Mouse (Mus musculus) layer of hippocampus, postnatal 14 days (tissue): ENCODE measurements around the gene Triobp. TPM values are rescaled to one million over a fixed set of nuclear protein-coding genes. Genes with fewer than 3 reads are reported as not detected.
A peak's percentile ranks its signal among the peaks of the same experiment; 100 is the strongest.

Experiments
- DNase-seq, 2 experiments: peaks; one replicate each; pipeline ENCODE4 v3.0.0; 2021 to 2022; ENCODE audit warnings: low spot score in 2 of 2, mixed read lengths in 1 of 2
- total RNA-seq, 2 experiments: library from RNA; stranded (reverse); gene quantifications; 2 replicates each; pipeline ENCODE4 v1.2.3; 2021

The Triobp gene
- total RNA-seq, 2 experiments from 2014 or later, result 19.3 to 21.1 TPM

DNA sequence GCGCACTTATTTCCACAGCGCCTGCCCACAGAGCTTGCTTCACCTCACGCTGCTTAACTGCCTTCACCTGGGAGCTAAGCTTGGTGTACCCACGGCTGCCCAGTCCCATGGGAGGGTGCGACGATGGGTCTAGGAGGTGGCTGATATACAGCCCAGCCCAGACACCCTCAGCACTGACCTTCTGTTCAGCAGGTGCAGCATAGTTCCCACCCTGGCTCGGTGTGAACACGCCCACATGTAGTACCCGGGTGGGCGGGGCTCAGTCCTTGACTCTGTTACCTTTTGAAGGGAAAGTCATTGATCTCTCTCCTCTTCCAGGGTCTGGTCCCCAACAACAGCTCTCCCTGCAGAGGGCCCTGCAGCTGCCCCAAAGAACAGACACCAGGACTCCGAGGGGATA, 12.0 kb downstream of the Triobp start:
- no peak for DNase-seq

DNA sequence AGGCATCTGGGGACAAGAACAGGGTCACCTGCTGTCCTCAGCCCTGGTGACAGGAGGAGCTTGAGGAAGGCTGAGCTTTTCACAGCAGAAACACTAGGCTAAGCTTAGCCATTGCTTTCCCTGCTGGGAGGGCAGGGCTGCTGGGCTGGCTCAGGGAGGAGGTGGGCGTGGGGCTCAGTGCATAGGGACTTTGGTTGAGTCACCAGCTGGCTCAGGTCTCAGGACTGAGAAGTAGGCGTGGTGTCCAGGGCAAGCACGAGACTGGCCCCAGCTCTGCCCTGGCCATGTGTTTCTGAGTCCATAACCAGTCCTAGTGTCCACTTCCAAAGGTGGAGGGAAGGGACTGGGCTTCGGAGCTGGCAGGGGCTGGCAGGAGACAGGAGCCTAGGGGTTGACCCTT, 12.6 kb downstream of the Triobp start:
- no peak for DNase-seq

DNA sequence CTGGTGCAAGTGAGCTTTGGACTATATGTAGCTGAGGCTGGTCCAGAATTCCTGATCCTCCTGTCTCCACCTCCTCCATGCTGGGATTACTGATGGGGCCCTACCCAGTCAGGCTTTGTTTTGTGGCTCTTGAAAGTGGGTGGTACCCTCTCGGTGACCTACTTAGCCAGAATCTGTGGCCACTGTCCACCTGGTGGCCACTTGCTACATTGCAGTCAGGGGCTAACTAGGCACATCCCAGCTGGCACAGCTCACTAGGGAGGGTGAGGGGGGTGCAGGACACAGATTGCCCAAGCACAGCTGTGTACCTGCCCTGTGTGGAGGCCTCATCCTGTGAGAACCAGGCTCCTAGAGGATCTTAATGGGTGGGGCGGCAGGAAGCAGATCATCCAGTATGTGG, 15.4 kb downstream of the Triobp start:
- peak in 1 of 2 experiments; percentile 41 for DNase-seq

DNA sequence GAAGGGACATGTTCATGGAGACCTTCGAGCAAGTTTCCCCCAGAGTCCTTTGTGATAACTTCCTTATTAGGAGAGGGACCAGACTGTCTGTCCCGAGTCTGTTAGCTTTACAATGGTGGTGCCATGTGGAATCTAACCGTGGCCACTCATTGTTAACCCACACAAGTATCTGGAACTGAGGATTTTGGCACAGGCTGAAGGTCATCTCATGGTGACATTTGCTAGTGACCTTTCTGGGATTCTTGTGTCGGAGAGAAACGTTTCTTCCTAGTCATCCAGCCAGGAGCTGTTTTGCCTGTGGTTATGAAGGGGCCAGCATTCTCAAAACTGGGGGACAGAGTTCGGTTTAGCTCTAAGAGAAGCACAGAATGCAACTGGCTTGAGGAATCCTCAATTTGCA, 24.1 kb downstream of the Triobp start:
- DNase-seq, result no peak

DNA sequence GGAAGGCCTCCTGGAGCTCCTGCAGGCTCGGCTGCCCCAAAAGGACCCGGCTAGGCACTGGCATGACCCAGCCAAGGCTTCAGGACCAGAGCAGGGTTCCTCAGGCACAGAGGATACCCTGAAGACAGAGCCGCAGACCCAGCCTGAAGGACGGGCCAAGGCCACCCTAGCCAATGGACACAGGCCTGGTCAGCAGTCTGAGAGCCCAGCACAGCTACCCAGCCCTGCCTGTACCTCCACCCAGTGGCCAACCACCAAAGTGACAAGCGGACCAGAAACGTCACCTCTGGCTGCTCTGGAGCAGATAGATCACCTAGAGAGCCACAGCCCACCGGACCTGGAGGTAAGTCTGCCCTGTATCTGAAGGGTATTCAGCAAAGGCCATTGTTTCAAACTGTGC, 26.4 kb downstream of the Triobp start:
- DNase-seq, result no peak

DNA sequence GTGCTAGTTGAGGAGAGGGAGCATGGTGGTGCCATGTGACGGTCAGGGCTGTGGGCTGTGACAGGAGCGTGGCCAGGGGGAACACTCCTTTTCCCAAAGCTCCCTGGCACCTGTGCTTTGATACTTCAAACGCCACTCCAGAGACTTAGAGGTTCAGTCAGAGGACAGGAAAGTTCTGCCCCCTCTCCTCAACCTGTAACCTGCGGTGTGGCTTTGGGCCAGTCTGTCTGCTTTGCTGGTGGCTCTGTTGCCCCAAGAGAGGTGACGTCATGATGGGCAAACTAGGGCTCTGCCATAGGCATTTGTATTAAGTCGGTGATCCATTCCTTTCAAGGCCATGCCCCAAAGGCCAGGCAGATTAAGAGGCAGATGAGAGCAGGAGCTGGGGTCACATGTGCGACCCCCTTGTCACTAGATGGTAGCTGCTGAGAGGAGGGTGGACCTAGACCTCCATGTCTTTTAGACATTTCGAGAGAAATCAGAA, 30.2 kb downstream of the Triobp start:
- no peak for DNase-seq

DNA sequence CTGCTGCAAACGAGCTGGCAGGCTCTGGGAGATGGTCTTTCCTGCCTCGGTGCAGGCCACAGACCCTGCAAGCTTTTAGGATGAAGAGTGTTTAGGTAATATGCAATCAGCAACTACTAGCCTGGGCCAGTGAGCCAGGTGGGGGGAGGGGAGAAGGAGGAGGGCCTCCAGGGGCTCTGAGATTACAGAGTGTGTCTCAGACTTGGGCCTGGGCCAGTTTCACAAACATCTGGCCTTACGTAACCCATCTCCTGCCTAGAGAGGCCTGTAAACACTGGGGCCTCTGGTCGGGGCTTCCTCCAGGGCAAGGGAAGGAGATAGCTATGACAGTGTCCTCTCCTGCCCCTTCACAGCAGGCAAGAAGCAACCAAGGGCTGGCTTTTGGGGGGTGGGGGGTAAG, 31.4 kb downstream of the Triobp start:
- no peak for DNase-seq

DNA sequence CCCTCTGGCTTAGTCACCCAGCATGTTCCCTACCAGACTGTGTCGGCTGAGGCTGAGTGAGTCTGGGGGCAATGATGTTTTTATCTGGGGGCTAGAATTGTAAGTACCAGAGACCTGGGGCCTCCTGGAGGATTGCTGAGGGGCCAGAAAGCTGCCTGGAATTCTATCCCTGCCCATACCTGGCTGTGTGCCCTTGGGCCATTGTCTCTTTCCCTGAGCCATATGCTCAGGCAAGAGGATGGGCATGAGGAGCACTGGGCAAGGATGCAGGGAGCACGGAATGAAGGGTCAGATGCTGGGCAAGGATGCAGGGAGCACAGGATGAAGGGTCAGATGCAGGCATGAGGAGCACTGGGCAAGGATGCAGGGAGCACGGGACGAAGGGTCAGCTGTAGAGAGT, 32.6 kb downstream of the Triobp start:
- no peak for DNase-seq

DNA sequence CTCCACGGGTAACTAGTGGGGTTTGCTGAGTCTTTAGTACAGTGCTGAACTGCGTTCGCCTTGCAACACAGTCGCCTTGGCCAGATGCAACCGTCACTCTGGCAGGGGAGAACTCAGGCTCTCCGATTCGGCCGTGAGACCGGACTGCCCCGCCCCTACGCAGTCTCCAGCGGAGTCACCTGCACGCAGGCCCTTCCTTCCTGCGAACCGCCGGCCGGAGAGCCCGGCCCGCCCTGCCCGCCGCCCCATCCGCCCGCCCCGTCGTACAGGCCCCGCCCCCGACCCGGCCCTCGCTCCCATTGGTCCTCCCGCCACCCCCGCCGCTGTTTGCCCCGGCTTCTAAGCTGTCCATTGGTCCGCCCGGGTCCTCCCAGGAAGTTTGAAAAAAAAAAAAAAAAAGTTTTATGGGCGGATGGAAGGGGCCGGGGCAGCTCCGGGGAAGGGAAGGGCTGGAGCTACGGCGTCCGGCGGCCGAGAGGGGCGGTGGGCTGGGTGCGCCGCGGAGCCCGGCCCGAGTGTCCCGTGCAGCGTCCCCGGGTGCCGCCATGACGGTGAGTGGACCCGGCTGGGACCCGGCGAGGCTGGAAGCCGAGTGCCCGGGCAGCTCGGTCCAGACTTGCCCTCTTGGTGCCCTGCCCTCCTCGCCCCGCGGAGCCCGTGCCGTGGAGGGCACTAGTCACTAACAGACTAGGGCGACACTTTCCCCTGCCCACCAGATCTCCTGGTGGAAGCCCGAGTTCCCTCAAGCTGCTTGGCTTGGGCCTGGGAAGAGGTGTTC, 35.3 kb downstream of the Triobp start:
- DNase-seq, result peak; percentile 35 to 60

DNA sequence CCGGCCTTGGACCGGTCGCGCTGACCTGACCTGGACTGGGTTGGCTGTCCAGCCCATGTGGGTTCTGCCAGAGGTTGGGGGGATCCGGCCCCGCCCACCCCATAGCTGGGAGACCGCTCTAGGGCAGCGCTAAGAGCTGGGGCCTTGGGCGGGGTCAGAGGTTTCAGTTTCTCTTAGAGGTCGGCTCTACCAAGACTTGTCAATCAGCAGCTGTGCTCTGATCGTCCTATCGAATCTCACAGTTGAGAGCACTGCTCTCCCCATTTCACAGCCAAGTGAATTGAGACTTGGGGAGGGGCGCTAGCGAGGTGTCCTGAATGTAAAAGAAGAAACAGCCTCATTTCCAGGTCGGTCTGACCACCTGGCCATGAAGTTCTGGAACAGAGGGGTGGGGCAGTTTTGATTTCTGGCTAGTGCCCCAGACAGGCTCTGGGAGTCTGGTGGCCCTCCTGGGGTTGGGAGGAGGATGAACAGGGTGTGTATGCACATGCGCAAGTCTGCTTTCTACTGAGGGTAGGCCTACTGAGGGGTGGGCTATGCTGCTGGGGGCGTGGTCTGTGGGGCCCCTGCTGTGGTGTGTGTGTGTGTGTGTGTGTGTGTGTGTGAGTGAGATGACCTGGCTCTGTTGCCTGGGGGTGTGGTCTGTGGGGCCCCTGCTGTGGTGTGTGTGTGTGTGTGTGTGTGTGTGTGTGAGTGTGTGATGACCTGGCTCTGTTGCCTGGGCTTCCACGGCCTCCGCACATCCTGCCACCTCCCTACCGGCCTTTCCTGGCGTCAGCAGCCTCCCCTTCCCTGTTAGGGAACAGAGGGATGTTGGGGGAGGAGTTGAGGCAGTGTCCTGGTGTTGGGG, 36.1 kb downstream of the Triobp start:
- no peak for DNase-seq

DNA sequence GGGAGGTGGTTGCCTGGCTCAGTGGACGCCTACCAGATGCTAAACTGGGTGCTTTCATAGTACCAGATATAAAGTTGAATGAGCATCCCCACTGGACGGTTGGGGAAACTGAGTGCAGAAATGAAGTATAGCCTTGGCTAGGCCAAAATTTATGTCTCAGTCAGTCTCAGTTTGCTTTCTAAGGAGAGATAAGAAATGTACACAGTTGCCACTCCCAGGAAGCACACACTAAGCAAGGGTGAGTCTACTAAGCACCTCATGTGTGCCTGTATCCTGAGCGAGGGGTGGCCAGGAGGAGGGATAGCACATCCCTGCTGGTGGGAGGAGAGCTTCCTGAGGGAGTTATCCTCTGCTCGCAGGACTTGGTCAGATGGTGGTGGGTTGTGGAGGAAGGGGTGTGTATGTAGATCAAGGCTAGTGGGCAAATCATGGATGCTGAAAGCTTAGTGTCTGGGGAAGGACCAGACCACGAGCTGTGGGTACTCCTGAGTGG, 36.8 kb downstream of the Triobp start:
- no peak for DNase-seq

DNA sequence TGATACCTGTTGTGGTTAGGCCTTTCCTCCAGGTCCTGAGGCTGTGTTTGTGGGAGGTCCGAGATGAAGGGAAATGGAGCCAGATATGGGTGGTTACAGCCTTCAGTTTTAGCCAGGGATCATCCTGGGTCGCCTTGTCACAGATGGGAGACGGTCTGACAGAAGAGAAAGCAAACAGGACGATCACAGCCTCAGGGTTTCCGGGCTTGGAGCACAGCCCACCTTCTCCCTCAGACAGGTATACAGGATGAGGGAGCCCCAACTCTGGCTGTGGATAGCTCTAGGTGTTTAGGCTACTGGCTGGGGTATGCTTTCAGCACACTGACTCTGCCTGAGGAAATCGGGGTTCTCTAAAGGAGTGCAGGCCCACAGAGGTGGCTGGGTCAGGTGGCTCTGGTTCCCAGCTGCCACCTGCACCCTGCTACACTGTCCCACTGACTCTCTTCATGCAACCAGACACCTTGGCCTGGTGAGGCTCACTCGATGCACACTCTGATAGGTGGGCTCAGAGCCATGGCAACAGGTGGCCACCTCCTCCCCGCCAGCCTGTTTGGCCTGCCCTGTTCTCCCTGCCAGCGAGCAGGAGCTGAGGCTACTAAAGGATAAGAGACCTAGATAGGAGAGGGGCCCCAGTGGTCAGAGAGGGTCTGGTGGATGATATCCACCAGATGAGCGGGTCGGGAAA, 39.2 kb downstream of the Triobp start:
- DNase-seq, result no peak

DNA sequence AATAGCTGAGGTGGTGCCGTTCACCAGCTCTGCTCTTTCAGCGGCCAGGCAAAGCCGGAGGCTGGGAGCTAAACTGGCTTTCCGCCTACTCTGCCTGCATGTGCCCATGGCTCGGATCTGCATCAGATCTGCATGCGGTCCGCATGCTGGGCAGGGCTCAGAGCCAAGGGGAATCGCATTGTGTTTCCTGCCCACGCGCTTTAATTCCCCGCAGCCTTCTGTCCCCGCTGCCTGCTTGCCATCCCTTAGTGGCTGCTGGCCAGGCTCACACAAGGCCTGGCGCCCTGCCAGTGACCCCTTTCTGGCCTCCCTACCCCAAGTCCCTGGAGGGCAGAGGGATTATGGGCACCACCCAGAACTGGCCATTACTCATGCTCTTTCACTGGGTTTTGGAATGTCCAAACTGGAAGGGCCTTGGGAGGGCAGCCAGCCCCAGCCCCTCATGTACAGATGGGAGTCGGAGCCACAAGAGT, 41.0 kb downstream of the Triobp start:
- DNase-seq, result peak; percentile 90 to 96

DNA sequence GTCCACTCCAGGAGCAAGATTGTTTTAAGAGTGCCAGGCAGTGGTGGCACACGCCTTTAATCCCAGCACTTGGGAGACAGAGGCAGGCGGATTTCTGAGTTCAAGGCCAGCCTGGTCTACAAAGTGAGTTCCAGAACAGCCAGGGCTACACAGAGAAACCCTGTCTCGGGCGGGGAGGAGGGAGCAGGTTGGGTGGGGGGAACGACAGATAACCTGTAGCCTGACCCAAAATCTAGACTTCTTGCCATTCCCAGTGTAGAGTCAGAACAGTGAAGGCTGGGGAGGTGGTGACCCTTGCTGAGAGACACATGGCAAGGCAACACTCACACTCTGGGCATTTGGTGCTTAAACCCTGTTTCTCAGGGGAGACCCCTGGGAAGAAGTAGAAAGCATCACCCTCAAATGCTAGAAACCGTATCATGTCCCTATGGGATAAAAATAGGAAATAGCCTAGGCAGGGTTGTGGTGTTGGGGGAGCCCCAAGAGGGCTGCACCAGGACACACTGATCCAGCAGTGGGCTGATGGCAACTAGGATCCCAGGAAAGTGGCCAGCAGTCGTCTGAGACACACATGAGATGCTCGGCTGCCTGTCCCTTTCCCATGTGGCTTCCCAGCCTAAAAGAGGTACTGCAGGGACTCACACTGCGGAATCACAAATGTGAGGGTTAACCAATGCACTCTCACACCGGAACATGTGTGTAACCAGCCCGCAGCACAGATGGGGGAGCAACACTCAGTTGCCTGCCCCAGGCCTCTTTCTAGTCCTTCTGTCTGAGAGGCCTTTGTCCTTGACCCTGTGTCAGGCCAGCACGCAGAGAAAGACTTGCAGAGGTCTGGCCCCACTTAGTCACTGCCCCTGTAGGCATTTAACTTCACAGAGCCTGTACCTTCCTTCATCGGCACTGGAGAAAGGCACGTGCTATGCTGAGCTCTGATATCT, 41.9 kb downstream of the Triobp start:
- DNase-seq, result no peak

DNA sequence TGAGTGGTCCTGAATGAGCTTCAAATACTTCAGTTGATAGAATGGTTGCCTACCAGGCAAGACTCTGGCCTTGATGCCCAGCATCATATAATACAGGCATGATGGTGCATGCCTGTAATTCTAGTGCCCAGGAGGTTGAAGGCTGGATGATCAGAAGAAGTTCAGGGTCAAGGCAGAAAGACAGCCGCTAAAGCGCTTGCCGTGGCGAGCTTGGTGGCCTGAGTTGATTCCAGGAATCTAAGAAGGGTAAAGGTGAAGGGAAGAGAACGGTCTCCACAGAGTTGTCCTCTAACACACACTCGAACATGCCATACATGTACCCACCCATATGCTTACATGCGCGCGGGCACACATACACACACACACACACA, 42.6 kb downstream of the Triobp start:
- DNase-seq, result no peak

DNA sequence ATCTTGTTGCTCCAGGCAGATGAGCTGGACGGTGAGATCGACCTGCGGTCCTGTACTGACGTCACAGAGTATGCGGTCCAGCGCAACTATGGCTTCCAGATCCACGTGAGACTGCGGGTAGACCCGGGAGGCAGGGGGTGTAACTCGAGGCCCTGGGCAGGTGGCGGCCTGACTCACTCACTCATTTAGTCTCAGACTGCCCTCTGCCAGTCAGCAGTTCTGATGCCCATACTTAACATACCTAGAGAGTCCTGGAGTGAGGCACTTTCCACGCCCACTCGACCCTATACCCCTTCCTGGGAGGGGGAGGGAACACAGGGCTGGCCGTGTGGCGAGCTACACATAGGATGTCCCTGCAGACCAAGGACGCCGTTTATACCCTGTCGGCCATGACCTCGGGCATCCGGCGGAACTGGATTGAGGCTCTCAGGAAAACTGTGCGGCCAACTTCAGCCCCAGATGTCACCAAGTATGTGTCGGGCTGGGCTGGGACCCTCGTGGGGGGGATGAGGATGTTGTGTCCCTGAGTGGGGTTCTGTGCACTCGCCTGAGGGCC, 43.5 kb downstream of the Triobp start:
- DNase-seq, result no peak

DNA sequence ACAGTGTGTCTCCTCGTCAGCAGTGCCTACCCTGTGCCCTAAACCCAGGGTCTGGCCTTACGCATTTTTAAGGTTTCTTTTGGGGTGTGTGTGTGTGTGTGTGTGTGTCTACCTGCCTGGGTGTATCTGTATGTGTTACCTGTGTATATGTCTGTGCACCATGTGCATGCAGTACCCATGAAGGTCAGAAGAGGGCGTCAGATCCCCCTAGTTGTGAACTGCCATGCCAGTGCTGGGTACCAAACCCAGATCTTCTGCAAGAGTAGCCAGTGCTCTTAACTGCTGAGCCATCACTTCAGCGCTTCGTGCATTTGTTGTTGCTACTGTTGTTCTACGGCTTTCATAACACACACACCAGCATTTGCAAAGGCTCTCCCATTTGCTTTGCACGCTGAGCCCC, 44.7 kb downstream of the Triobp start:
- DNase-seq, result no peak

DNA sequence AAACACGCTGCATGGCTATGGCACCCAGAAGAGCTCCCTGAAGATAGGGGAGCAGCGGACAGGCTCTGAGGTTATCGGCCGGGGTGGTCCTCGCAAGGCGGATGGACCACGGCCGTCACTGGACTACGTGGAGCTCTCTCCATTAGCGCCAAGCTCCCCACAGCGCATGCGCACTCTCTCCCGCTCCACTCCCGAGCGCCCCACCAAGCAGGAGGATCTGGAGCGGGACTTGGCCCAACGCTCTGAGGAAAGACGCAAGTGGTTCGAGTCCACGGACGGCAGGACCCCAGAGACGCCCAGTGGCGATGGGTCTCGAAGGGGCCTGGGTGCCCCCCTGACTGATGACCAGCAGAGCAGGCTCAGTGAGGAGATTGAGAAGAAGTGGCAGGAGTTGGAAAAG, 45.4 kb downstream of the Triobp start:
- no peak for DNase-seq

DNA sequence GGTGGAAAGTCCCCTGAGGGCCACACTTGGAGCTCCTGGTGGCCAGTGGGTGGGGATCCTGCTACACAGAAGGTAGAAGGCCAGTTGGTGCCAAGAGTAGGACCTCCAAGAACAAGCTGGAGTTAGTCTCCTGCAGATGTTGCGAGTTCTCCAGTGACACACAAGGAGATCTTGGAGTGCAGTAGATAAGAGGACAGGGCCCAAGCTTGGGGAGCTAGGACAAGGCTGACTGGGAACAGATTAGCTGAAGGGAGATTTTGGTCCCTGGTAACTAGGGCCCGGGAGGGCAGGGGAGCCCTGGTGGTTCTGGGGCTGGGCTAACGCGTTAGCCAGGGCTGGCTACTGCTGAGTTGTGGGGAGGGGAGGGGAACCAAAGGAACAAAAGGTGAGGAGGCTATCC, 48.4 kb downstream of the Triobp start:
- DNase-seq, result no peak

DNA sequence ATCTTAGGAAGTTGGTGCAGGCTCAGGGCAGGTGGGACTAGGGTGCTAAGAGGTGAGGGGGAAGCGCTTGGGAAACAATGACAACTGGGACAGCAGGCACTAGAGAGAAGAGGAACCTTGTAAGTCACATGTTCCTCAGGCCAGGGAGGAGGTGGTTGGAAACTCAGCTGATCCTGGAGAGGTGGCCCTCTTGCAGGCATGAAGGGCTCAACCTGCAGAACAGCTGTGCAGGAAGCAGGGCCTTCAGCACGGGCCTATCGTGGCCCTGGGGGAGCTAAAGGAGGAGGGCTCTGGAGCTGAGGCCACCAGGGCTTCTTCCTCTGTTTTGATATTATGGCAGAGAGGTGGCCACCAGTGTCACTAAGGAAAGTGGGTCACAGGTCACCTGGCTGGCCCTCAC, 49.1 kb downstream of the Triobp start:
- DNase-seq, result no peak
